Mouse (Mus musculus) limb, embryonic 11.5 days (tissue): ENCODE measurements around the gene Mylk. TPM values are rescaled to one million over a fixed set of nuclear protein-coding genes. Genes with fewer than 3 reads are reported as not detected.

Source experiments
- ATAC-seq: fragments of 200-750 bp; cut with Nextera tagmentation; 2 replicates; pipeline ENCODE4 v1.8.0; 2017; ENCODE audit warnings: low read depth; ENCODE audit not compliant: insufficient number of reproducible peaks, low FRiP score, low TSS enrichment
- DNase-seq: peaks from one replicate; pipeline ENCODE4 v3.0.0-alpha.2; 2015; ENCODE audit warnings: low spot score
- H3K27ac ChIP-seq: fragments of 300-500 bp; sonication (generic); replicated peaks from 2 replicates; pipeline ENCODE4 v1.5.1; 2014; ENCODE audit warnings: low read depth, mild to moderate bottlenecking, low read length
- H3K27me3 ChIP-seq: fragments of 300-500 bp; sonication (generic); 2 replicates; pipeline ENCODE4 v1.6.1; 2014; ENCODE audit warnings: mild to moderate bottlenecking, low read length, mixed read lengths; ENCODE audit not compliant: control insufficient read depth, insufficient read depth
- H3K36me3 ChIP-seq: fragments of 300-500 bp; sonication (generic); 2 replicates; pipeline ENCODE4 v1.6.1; 2014; ENCODE audit warnings: mild to moderate bottlenecking, low read length, moderate library complexity, mixed read lengths; ENCODE audit not compliant: control insufficient read depth, insufficient read depth
- H3K4me1 ChIP-seq: fragments of 300-500 bp; sonication (generic); 2 replicates; pipeline ENCODE4 v1.6.1; 2014; ENCODE audit warnings: low read length, mixed read lengths; ENCODE audit not compliant: control insufficient read depth, insufficient read depth
- H3K4me2 ChIP-seq: fragments of 300-500 bp; sonication (generic); 2 replicates; pipeline ENCODE4 v1.6.1; 2014; ENCODE audit warnings: low read depth, mild to moderate bottlenecking, moderate library complexity; ENCODE audit not compliant: severe bottlenecking
- H3K4me3 ChIP-seq: fragments of 300-500 bp; sonication (generic); 2 replicates; pipeline ENCODE4 v1.5.1; 2014; ENCODE audit warnings: low read depth, low read length
- H3K9ac ChIP-seq: fragments of 300-500 bp; sonication (generic); 2 replicates; pipeline ENCODE4 v1.6.1; 2014; ENCODE audit warnings: mild to moderate bottlenecking, low read length
- H3K9me3 ChIP-seq: fragments of 300-500 bp; sonication (generic); 2 replicates; pipeline ENCODE4 v1.6.1; 2016; ENCODE audit warnings: low read length; ENCODE audit not compliant: control insufficient read depth
- WGBS: fragments of 180-500 bp; shearing (Covaris S2); extraction: QIAGEN DNeasy Blood & Tissue Kit; methylation state at CpG from one replicate; pipeline ENCODE4 v1.1.7; 2014; 5-methylcytosine and 5-hydroxymethylcytosine counted together
- polyA plus RNA-seq: library from polyadenylated mRNA; unstranded; fragments of >200 nt; fragmentation: Nextera tagmentation; extraction: Ambion mirVana; gene quantifications from 2 replicates; pipeline ENCODE4 v1.2.1, GENCODE M21; 2014

The Mylk gene
- polyA plus RNA-seq, 1 experiment from 2014 or later: 5.4 TPM

GRCm38 (mm10) chr16:34834477-34834876 lies 89.5 kb downstream of the Mylk start:
- no peak for ATAC-seq

GRCm38 (mm10) chr16:34839004-34839703 lies 94.1 kb downstream of the Mylk start:
- no peak overlapping the region for H3K4me2 ChIP-seq
- no peaks in the 10 kb centered on the region for H3K27me3 ChIP-seq
- 68% methylated on average over 7 of the region's 7 CpGs for WGBS
- H3K4me3 ChIP-seq: no peak overlapping the region
- H3K9me3 ChIP-seq: no peaks in the 10 kb centered on the region
- no peak overlapping the region for H3K27ac ChIP-seq
- no peak overlapping the region for H3K9ac ChIP-seq
- ATAC-seq (no peak), DNase-seq (no peak)
- no peaks in the 10 kb centered on the region for H3K36me3 ChIP-seq
- peaks cover 7% of the 10 kb centered on the region for H3K4me1 ChIP-seq

More at GRCm38 (mm10) chr16:34834477-34834876, 89.5 kb downstream of the Mylk start:
- no peaks in the 10 kb centered on the region for H3K9me3 ChIP-seq
- H3K4me2 ChIP-seq: no peak overlapping the region
- H3K4me3 ChIP-seq: no peak overlapping the region
- H3K4me1 ChIP-seq: 0 out of 2 replicates have a peak, but pooled peaks cover 2% of the 10 kb centered on the region
- no peaks in the 10 kb centered on the region for H3K27me3 ChIP-seq
- no peak overlapping the region for H3K27ac ChIP-seq
- H3K36me3 ChIP-seq: no peaks in the 10 kb centered on the region
- H3K9ac ChIP-seq: no peak overlapping the region
- 79% methylated on average over 1 of the region's 1 CpGs for WGBS
- no peak for DNase-seq

GRCm38 (mm10) chr16:34839704-34840331 lies 94.8 kb downstream of the Mylk start:
- Histone ChIP-seq H3K36me3 (no peaks in the 10 kb centered on the region), H3K4me3 (no peak overlapping the region), H3K4me1 (peaks cover 7% of the 10 kb centered on the region), H3K4me2 (no peak overlapping the region), H3K27me3 (no peaks in the 10 kb centered on the region), H3K9ac (no peak overlapping the region), H3K27ac (peak overlapping the region; percentile 45; the same call in 1 of the 2 replicates), H3K9me3 (no peaks in the 10 kb centered on the region)
- WGBS: 45% methylated on average over 7 of the region's 7 CpGs
- DNase-seq: peak; percentile 68
- ATAC-seq: no peak

GRCm38 (mm10) chr16:34844783-34845182 lies 99.8 kb downstream of the Mylk start:
- ATAC-seq (no peak), DNase-seq (no peak)
- Histone ChIP-seq H3K4me3 (no peak overlapping the region), H3K36me3 (no peaks in the 10 kb centered on the region), H3K4me2 (no peak overlapping the region), H3K4me1 (peaks cover 2% of the 10 kb centered on the region), H3K9ac (no peak overlapping the region), H3K27me3 (no peaks in the 10 kb centered on the region), H3K27ac (no peak overlapping the region), H3K9me3 (no peaks in the 10 kb centered on the region)
- 87% methylated on average over 6 of the region's 6 CpGs for WGBS

- H3K9ac ChIP-seq: no peak overlapping the region
- no peak for DNase-seq
- no peak overlapping the region for H3K27ac ChIP-seq
- H3K27me3 ChIP-seq: no peaks in the 10 kb centered on the region
- WGBS: 34% methylated on average over 3 of the region's 3 CpGs
- H3K4me1 ChIP-seq: no peaks in the 10 kb centered on the region
- no peaks in the 10 kb centered on the region for H3K9me3 ChIP-seq
- H3K36me3 ChIP-seq: no peaks in the 10 kb centered on the region
- no peak overlapping the region for H3K4me3 ChIP-seq
- no peak overlapping the region for H3K4me2 ChIP-seq
- ATAC-seq: no peak
Observed at GRCm38 (mm10) chr16:34847638-34848037, 102.6 kb downstream of the Mylk start.

GRCm38 (mm10) chr16:34854066-34854465 lies 109.1 kb downstream of the Mylk start:
- no peaks in the 10 kb centered on the region for H3K36me3 ChIP-seq
- WGBS: 71% methylated on average over 7 of the region's 7 CpGs
- DNase-seq: no peak
- H3K9ac ChIP-seq: no peak overlapping the region
- H3K4me1 ChIP-seq: peaks cover 5% of the 10 kb centered on the region; the same call in 1 of the 2 replicates
- H3K9me3 ChIP-seq: no peaks in the 10 kb centered on the region
- H3K4me3 ChIP-seq: no peak overlapping the region
- no peak overlapping the region for H3K4me2 ChIP-seq
- no peak for ATAC-seq
- no peak overlapping the region for H3K27ac ChIP-seq
- H3K27me3 ChIP-seq: no peaks in the 10 kb centered on the region

GRCm38 (mm10) chr16:34855136-34855535 lies 110.1 kb downstream of the Mylk start:
- H3K9me3 ChIP-seq: no peaks in the 10 kb centered on the region
- no peak for DNase-seq
- H3K27me3 ChIP-seq: no peaks in the 10 kb centered on the region
- no peak overlapping the region for H3K27ac ChIP-seq
- no peak overlapping the region for H3K4me3 ChIP-seq
- WGBS: 85% methylated on average over 6 of the region's 6 CpGs
- no peak overlapping the region for H3K4me2 ChIP-seq
- H3K4me1 ChIP-seq: peaks cover 5% of the 10 kb centered on the region; the same call in 1 of the 2 replicates
- H3K9ac ChIP-seq: no peak overlapping the region
- no peaks in the 10 kb centered on the region for H3K36me3 ChIP-seq
- no peak for ATAC-seq

GRCm38 (mm10) chr16:34855751-34856150 lies 110.7 kb downstream of the Mylk start:
- Histone ChIP-seq H3K36me3 (no peaks in the 10 kb centered on the region), H3K27ac (no peak overlapping the region), H3K9me3 (no peaks in the 10 kb centered on the region), H3K4me1 (peaks cover 5% of the 10 kb centered on the region; the same call in 1 of the 2 replicates), H3K4me3 (no peak overlapping the region), H3K27me3 (no peaks in the 10 kb centered on the region), H3K9ac (no peak overlapping the region), H3K4me2 (no peak overlapping the region)
- 62% methylated on average over 2 of the region's 2 CpGs for WGBS
- no peak for DNase-seq
- no peak for ATAC-seq
